Mouse (Mus musculus) lung, postnatal 4 days (tissue): Measurements from ENCODE around the gene Crispld2.

ENCODE experiments used
- DNase-seq, 2 experiments: peaks; one replicate each; pipeline ENCODE4 v3.0.0; 2021

The Crispld2 gene

DNA sequence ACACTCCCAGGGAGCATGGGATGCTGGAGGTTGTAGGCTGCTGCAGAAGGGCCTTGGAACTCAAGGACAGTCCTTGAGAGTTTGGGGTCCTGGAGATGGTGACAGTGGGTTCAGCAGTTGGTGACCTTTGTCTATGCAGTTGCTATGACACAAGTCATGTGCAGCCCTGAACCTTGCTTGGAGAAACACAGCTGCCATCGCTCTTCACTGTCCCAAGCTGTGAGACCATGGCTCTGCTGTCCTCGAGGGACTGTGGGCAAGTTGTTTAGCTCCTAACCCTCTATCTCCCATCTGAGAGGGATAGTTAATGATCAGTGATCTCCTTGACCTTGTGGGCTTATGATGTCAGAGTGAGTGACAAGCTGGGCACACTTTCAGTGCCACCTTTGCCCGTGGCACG, 44.3 kb downstream of the Crispld2 start:
- no peak for DNase-seq

DNA sequence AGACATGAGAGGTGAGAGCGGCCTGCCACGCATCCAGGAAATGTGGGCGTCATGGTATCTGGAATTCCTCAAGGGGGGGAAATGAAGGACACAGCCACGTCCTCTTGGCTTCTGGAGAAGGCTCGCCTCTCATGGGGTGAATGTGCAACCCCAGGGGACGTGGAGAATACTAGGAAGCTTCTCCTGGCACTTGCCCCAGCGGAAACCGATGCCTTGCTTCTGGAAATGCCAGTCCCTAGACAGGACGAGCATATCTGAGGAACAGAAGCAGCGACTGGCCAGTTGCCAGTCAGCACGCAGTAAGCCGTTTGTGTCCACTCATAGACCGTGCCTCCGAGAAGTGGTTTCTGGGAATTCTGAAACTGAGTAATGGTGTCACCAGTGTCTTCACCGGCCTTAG, 45.0 kb downstream of the Crispld2 start:
- DNase-seq, result peak; percentile 45 to 73

DNA sequence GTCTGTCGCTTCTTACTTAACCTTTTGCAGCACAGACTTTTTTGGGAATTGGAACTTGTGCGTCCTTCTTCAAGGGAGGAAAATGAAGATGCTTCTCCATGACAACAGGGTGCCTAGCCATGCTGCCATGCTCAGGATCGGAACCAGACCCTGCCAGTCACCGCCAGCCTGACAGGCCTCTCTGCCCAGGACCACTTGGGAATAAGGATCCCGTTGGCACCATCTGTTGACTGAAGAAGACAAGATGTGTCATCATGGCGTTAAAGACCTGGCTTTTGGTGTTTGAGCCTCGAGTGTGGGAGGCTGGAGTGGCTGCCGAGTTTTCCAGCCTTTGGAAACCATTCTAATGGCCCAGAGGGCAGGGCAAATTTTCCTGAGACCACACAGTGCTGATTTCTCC, 45.4 kb downstream of the Crispld2 start:
- DNase-seq, result no peak

DNA sequence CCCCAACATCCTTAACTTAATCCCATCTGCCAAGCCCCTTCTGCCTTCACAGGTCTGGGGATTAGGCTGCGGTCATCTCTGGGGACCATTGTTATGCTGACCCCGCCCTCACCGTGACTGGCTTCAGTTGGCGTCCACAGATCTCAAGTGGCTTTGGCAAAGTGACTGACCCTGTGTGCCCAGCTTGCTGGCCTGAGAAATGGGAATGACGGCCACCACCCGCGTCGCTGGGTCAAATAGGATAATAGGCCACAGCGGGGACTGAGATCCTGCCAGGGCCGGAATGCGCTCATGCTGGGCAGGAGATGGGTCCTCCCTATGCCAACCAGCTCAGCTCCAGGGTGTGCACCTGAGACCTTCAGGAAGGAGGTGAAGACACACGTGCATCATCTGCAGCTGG, 46.5 kb downstream of the Crispld2 start:
- DNase-seq, result no peak

DNA sequence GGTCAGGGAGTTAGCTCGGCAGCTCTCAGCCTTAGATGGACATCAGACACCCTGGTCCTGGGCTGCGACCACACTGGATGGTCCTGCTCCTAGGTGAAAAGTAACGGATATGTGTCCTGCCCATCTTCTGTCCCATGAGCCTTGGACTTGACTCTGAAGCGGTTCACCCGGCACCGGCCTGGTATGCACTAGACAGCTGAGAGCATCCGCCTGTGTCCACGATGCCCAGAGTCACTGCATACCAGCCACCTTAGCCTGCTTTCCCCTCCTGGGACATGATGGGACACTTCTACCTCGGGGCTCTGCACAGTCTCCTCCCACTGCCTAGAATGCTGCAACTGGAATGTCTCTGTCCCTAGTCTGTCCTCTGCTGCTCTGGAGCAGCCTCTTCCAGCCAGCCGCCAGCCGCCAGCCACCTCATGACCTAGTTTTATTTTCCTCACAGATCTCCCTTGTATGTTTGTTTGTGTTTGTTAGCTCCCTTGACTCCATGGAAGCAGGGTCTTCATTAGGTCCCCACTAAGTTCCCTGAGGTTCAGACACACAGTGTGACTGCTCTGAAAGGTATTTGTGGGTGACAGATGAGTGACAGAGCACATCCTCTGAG, 47.2 kb downstream of the Crispld2 start:
- DNase-seq, result no peak

DNA sequence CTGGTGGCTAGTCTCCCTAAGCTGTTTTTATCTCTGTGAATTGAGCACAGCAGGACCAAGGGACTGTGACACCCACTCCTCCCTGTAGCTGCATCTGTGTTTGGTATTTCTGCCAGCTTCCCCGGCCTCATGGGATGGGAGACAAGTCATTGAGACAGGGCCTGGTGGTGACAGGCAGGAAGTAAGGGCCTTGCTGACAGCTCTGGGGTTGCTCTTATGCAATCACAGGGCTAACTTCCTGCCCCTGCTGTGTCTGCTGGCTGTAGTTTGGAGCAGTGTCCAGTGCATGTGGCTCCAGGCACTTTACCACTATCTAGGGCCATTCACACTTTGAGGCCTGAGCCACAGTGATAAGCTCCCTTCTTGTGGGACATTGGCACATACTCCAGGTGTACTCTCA, 48.6 kb downstream of the Crispld2 start:
- DNase-seq, result peak; percentile 66 to 82

DNA sequence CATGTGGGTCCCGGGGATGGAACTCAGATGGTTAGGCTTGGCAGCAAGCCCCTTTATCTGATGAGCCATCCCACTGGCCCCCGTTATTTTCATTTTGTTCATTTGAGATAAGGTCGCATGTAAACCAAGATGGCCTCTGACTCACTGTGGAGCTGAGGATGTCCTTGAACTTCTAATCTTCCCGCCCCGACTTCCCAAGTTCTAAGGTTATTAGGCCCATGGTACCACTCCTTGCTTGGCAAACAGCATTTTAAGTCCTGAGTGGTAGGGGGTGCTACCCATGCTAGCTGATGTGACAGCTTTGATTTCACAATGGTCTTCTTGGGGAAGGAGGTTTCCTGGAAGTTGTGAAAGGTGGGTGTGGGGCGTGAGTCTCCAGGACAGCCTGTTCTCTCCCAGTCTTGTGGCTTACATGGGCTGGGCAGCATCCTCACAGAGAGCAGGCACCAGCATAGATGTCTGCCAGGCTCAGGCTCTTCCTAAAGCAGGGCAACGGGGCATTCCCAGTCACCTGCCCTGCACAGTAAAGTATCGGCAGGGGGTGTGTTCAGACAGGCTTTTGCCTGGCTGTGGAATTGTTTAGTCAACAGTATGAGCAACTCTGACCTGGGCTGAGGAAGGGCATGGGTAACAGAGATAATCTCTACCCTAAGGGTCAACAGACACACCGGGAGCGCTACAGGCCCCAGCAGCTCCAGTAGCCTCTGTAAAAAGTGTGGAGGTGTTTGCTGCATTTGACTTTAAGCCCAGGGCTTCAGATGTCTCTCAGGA, 50.5 kb downstream of the Crispld2 start:
- no peak for DNase-seq

DNA sequence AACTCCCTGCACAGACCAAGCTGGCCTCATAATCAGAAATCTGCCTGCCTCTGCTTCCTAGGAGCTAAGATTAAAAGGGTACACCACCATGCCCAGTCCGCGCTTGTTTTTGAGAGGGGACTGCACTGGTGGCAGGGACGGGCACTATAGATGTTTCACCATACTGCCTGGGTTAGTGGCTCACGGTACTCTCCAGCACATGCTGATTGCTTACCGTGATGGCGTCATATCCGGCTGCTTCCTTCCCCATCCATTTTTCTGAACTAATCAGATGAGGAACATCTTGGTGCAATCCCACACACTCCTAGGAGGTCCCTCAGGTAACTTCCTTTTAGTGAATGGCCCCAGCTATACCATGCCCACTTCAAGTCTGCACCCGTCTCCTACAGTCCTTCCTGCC, 52.7 kb downstream of the Crispld2 start:
- DNase-seq, result no peak

DNA sequence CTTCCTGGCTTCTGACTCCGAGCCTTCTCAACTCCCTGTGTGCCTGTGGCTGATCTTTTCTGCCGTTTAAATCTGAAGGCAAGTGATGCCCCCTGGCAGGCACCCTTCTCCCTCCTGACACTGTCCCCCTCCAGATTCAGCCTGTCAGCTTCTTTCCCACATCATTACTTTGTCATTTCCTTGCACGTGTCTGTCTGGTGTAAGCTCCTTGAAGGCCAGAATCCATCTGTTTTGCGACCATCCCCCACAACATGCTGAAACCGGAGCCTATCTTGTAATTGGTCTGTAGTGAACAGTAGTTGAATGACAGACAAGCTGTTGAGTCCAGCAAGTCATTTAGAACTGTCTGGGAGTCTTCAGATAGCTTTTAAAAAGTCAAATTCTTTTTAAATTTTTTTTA, 53.2 kb downstream of the Crispld2 start:
- DNase-seq, result peak; percentile 29 to 72

DNA sequence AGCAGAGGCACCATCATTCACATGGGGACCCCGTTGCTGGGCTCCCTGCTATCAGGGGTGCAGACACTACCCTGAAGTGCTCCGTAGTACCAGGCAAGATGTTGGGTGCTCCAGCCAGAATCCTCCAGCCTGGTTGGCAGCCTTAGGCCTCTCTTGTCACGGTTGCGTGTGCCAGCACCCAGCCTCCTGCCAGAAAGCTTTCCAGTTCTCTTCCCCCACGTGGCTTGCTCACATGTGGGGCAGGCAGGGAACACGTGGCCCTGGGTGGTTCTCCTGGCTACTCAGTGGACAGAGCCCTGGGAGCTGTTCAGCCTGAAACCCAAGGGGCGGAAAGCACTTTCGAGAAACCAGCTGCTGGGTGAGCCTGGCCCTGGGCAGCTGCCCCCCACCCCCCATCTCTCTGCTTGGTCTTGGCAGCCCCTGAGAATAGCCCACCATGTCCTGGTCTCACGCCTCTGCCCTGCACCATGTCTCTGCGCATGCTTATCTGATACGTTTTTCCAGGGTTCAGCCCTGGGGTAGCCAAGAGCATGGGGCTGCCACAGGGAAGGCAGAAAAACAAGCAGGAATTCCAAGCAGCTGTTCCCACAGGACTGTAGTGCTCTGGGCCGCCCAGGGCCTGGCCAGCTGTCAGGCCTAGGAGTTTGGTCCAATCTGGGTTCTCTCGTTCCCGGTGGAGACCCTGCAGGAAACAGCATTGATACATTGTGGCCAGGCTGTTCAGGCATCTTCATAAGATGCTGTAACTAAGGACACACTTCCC, 54.2 kb downstream of the Crispld2 start:
- DNase-seq, result peak; percentile 60 to 81

DNA sequence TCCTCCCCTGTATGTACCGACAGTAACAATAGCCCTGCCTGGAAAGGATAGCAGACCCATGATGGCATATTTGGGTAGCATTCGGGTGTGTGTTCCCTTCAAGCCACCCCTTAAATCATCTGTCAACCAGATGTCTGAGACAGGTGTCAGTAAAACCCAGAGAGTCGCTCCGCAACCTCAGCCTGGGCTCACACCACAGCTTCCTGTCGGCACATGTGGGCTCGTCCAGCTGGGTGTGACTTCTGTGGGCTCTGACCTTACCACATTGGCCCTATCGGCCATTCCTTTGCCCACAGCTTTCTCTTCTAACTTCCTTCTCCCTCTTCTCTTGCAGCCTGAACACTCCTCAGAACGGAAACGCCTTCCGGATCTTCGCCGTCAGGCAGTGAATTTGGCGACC, 57.7 kb downstream of the Crispld2 start:
- DNase-seq, result no peak

DNA sequence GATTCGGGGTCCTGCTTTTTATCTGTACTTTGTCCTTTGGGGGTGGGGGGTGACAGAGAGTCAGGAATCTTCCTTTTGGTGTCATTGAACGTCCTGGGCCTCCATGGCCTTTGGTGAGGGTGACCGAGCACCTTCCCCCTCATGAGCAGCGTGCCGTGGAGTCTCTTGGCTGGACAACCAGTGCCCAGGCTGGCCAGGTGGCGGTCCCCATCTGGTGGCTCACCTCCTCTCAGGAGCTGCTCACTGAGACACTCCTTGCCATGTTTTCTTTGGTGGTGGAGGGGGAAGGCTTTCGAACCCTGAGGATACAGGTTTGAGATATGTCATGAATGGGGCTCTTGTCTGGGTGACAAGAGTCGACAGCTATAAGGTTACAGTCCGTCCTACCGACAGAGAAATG, 58.1 kb downstream of the Crispld2 start:
- no peak for DNase-seq

DNA sequence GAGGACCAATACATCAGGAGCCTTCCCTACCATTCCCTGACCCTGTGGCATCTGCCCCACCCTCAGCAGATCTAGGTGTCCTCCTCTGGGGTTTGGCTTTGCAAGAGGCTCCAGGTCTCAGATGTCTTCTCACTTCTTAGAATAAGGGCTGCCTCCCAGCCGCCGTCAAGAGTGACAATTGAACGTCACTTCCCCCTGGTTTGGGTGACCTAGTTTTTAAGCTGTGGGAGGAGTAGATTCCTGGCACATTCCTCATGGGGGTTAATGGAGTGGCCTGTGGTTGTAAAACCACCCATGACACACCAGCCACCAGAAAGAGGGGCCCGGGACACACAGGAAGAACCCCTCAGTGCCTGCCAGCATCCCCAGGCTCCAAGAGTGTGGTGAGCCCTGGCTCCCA, 58.8 kb downstream of the Crispld2 start:
- DNase-seq, result peak; percentile 30 to 59

DNA sequence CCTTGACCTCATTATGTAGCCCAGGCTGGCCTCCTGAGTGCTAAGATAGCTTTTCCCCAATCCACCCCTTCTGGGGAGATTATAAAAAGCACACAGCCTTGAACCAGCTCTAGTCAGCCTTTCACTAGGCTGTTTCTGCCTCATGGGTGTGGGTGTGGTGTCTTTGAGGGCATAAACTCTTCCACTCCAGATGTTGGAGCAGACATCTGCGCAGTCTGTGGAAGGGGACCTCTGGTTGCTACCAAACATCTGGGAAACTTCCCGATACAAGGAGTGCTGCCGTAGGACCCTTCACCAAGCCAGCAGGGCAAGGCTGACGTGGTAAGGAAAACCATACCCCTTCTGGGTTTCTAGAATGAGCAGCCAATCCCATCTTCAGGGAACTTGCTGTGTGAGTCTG, 59.7 kb downstream of the Crispld2 start:
- no peak for DNase-seq

DNA sequence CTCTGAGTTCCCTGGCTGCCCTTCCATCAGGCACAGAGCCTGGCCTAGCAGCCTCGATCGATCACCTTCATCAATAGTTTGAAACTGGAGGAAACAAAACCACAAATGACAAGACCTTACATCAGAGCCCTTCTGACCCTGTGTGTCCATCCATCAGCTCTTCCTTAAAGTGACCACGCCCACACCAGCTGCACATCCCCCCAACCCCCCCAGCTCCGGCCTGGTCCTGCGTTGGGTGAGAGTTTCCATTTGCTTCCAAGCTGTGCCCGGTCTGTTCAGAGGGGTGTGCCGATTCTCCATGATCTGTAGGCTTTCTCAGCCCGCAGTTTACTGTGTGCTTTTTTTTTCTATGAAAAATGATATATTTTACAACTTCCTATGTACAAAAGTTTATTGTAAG, 60.1 kb downstream of the Crispld2 start:
- DNase-seq, result peak; percentile 39 to 76

DNA sequence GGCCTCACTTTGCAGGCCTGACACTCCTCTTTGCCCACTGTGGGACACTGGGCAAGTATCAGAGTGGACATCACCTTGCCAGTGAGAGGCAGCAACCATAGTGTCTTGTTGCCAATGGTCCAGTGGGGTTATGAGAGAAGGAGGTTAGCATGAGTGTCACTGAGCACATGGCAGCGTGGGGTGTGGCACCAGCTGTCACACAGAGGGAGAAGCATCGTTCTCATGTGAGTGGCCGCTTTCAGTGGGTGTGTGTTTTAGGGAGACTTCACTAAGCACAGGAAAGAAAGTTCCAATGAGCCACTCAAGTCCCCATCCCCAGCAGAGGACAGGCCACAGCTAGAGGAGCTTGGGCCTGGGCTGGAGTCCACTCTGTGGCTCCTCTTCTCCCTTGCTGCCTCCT, 62.6 kb downstream of the Crispld2 start:
- no peak for DNase-seq

DNA sequence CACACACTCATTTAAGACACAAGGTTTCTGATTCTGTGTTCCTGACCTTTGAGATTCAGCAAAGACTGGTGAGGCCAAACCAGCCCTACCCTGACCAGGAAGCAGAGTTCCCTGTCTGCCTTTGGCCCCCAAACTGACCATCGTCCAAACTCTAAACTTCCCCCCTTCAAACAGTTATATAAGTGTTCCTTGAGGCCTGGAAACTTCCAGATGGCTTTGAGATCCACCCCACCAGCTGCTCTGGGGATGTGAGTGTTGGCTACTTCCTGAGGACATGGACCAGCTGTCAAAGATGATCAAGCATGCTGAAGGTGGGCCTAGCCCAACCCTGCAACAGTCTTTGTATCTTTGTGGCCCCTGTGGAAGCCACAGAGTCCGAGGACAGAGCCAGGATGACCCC, 64.8 kb downstream of the Crispld2 start:
- peak in 1 of 2 experiments; percentile 60 for DNase-seq

DNA sequence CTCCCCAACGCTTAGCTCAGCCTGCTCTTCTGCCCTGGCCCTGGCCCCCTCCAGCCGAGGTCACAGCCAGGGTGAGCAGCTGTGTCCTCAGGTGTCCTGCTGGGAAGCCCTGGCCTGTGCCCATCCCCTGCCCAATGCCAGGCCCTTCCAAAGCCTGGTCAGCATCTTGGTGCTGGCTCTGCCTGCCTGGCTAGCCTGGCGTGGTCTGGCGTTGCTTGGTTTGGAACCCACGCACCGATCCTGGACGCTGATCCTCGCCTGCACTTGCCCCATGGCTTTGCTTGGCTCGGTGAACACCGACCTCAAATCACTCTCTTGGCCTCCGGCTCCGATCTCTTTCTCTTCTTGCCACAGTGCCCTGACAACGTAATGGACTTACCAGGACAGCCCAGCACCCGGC, 70.5 kb downstream of the Crispld2 start:
- no peak for DNase-seq

DNA sequence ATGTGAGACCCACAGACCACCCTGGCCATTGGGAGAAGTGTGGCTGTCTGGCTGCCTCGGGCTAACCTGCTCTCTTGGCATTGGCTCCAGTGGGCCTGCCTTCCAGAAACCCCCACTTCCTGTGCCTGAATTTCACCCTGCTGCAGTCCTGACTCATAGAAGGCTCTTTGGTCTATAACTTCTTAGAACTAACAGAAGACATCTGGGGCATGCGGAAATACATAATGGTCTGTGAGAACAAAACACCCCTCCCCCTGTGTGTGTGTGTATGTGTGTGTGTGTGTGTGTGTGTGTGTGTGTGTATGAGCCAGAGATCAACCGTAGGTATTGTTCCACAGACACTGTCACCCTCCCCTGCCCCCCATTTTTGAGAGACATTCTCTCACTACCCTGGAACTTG, 71.1 kb downstream of the Crispld2 start:
- no peak for DNase-seq

DNA sequence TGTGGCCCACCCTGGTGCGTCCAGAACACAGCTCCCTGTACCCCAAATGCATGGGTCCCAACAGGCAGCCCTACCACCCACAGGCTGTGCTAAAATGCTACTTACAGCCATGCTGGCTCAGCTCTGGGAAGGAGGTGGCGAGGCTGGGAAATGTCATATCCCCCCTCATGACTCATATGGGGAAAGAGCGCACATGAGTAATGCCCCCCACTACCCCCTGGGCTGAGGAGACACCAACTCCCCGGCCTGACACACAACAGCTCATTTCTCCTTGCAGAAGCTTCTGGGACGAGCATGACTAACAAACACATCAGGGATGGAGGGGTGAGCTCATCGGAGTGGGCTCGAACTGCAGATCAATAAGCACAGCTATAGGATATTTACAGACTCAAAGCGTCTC, 73.4 kb downstream of the Crispld2 start:
- no peak for DNase-seq

DNA sequence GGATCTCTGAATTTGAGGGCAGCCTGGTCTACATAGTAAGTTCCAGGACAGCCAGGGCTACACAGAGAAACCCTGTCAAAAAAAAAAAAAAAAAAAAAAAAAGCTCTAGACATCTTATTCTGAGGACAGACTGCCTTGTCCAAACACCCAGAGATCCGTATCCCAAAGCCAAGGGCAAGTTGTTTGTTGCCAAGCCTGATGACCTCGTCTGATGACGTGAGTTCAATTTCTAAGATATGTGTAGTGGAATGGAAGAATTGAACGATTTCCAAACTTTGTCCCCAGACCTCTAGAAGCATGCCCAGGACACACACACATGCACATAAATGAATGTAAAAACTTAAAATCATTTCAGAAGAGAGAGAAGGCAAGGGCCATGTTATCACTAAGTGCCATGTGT, 74.0 kb downstream of the Crispld2 start:
- DNase-seq, result no peak

DNA sequence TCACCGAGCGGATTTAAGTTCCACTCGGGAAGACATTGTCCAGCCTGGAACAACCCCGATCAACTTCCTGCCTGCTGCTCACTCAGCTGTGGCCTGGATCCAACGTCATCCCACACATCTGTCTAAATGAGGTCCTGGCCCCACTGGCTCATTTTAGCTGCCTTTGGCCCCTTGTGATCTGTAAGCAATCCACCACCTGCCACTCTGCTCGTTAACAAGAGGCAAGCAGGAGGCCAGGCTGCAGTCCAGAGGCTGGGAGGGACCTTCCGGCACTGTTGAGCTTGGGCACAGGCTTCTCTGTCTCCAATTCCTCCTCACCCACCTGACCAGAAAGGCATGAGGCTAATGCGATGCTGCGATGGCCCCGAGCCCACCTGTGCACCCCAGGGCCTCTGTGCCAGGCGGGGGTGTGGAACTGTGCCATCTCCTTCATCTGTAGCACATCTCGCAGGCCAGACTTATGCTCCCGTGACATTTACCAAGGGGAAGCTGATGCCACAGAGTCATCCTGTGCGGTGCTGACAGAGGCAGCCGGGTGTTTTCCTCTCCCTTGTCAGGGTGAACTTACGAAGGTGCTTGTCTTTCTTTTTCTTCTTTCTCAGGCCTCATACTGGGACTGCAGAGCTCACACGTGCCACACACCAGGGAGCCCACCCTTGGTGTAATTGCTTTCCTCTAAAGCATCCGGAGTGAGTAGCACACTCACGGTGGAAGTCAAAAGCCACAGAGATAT, 75.9 kb downstream of the Crispld2 start:
- DNase-seq, result peak; percentile 56 to 82

DNA sequence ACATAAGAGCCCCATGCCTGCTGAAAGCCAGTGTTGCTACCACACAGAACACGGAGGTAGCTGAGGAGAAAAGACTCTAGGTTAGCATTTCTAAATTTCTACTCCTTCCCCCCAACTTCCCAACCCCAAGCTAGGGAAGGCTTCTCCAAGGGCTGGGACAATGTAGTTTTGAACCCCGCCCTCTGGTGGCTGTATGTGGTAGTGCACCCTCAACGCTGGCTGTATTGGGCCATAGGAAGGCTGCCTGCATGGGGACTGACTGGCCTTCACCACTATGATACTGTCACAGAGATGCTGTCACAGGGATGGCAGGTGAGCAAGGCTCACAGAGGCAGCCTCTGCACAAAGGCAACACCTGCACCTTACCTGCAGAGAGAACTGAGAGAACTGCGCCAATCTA, 79.4 kb downstream of the Crispld2 start:
- peak; percentile 78 to 87 for DNase-seq
